Comparison of ENCODE assay signal across 17 mouse cellular contexts in the genomic region with DNA sequence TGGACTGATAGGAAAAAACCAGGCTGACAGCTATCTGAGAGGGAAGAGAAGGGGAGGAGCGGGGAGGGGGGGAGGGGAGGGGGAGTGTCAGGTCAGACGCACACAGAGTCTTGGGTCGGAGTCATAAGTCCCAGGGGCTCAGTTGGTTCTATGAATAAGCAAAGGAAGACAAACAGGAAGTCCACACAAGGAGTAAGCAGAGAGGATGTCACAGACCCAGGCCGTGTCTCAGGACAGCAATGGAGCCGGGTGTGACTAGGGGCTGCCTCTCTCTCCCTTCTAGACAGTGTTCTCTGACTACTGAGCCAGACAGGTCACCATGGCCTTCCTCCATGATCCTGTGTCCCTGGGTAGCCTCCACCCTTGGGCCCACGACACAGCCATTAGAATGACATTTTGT. TPM values are rescaled to one million over a fixed set of nuclear protein-coding genes. Genes with fewer than 3 reads are reported as not detected.
A peak's percentile ranks its signal among the peaks of the same experiment; 100 is the strongest.
DNase-seq lines count a peak whose midpoint lies in the region; ATAC-seq and TF ChIP-seq lines count a peak whose summit lies in the region.
"Had no signal": no experiment of that assay in that cellular context is flagged by ENCODE, and none has a peak within 500 bp of the region (broad histone marks: within the 10 kb centered on the region; RNA-seq: fewer than 3 reads in every experiment).

No protein-coding gene starts in this region.

- no peaks in the 10 kb centered on the region for H3K9me3 ChIP-seq in lung, postnatal 0 days (ENCODE audit: low read length)
- H3K9me3 ChIP-seq: embryonic facial prominence, embryonic 12.5 days; hindbrain, embryonic 15.5 days; liver, embryonic 15.5 days; midbrain, embryonic 13.5 days had no signal

- peak overlapping the region; percentile 64; the same call in 1 of the 2 replicates for H3K27ac ChIP-seq in lung, postnatal 0 days (ENCODE audit: low read length)
- H3K27ac ChIP-seq in bone marrow macrophage, adult 2 months (ENCODE audit: insufficient read depth, low read depth, low read length), result peak overlapping the region; percentile 95
- peak overlapping the region; percentile 93 for H3K27ac ChIP-seq in small intestine, adult 2 months (ENCODE audit: insufficient read depth, low read depth, low read length)
- H3K27ac ChIP-seq: embryonic facial prominence, embryonic 12.5 days; hindbrain, embryonic 15.5 days; liver, embryonic 15.5 days; midbrain, embryonic 13.5 days had no signal

- TF ChIP-seq EP300 in lung, postnatal 0 days (IDR thresholded peaks at IDR 0.05), result no peak

- intact Hi-C loops in left cerebral cortex, postnatal 10 days (cut with DNase I), result loop anchor here (5.0 kb wide), 1 partner anchor 186 kb away; no protein-coding TSS in a partner anchor

- H3K4me1 ChIP-seq in lung, postnatal 0 days (ENCODE audit: insufficient read depth, low read depth, low read length), result no peaks in the 10 kb centered on the region
- H3K4me1 ChIP-seq in bone marrow macrophage, adult 2 months (ENCODE audit: control insufficient read depth, insufficient read depth, low read length), result peaks cover 14% of the 10 kb centered on the region
- peaks cover 11% of the 10 kb centered on the region for H3K4me1 ChIP-seq in small intestine, adult 2 months (ENCODE audit: control insufficient read depth, insufficient read depth, insufficient read length, low read length)
- H3K4me1 ChIP-seq: embryonic facial prominence, embryonic 12.5 days; hindbrain, embryonic 15.5 days; liver, embryonic 15.5 days; midbrain, embryonic 13.5 days had no signal

- no peak overlapping the region for H3K4me2 ChIP-seq in lung, postnatal 0 days (replicated peaks; ENCODE audit: low read depth, low read length)
- H3K4me2 ChIP-seq: embryonic facial prominence, embryonic 12.5 days; hindbrain, embryonic 15.5 days; liver, embryonic 15.5 days; midbrain, embryonic 13.5 days had no signal

- DNase-seq in kidney, adult 9 months, result peak; percentile 13
- DNase-seq in kidney, adult 11 months, result no peak
- DNase-seq in lung, postnatal 0 days (ENCODE audit: low spot score), result peak; percentile 49
- no peak for DNase-seq in lung, adult 18-20 months
- no peak for DNase-seq in left cerebral cortex, postnatal 10 days (ENCODE audit: extremely low spot score in 1 of 2, low spot score in 2 of 2)
- DNase-seq: adrenal gland, adult 8-10 months; cerebellum, adult 2 months; cerebellum, postnatal 25 days; forebrain, postnatal 0 days; heart, postnatal 4 days had no signal

- no peaks in the 10 kb centered on the region for H3K27me3 ChIP-seq in lung, postnatal 0 days (replicated peaks; ENCODE audit: insufficient read depth, low read length)
- H3K27me3 ChIP-seq in small intestine, adult 2 months (ENCODE audit: control insufficient read depth, insufficient read depth, low read length), result no peaks in the 10 kb centered on the region
- H3K27me3 ChIP-seq: embryonic facial prominence, embryonic 12.5 days; hindbrain, embryonic 15.5 days; liver, embryonic 15.5 days; midbrain, embryonic 13.5 days had no signal

- no peak for TF ChIP-seq POLR2A in bone marrow macrophage, adult 2 months (IDR thresholded peaks at IDR 0.05; ENCODE audit: borderline replicate concordance, low read depth, low read length)
- TF ChIP-seq POLR2A in small intestine, adult 2 months (IDR thresholded peaks at IDR 0.05; ENCODE audit: low read depth, low read length), result no peak

- H3K9ac ChIP-seq in lung, postnatal 0 days (replicated peaks; ENCODE audit: low read depth), result no peak overlapping the region
- H3K9ac ChIP-seq: embryonic facial prominence, embryonic 12.5 days; forebrain, postnatal 0 days; hindbrain, embryonic 15.5 days; liver, embryonic 15.5 days; midbrain, embryonic 13.5 days had no signal

- no peak overlapping the region for H3K4me3 ChIP-seq in lung, postnatal 0 days (ENCODE audit: low read depth, low read length)
- peak overlapping the region; percentile 33 for H3K4me3 ChIP-seq in bone marrow macrophage, adult 2 months (ENCODE audit: insufficient read depth, low read length)
- no peak overlapping the region for H3K4me3 ChIP-seq in small intestine, adult 2 months (ENCODE audit: low read depth, low read length)
- H3K4me3 ChIP-seq: embryonic facial prominence, embryonic 12.5 days; hindbrain, embryonic 15.5 days; liver, embryonic 15.5 days; midbrain, embryonic 13.5 days had no signal

- no peak for TF ChIP-seq CTCF in lung, postnatal 0 days (IDR thresholded peaks at IDR 0.05)
- no peak for TF ChIP-seq CTCF in bone marrow macrophage, adult 2 months (IDR thresholded peaks at IDR 0.05; ENCODE audit: low read depth, low read length)
- TF ChIP-seq CTCF in small intestine, adult 2 months (IDR thresholded peaks at IDR 0.05; ENCODE audit: extremely low read depth, insufficient read length, insufficient replicate concordance, low read depth, low read length), result no peak

- WGBS in lung, postnatal 0 days, result 59% methylated on average over 6 of the region's 6 CpGs
- WGBS in small intestine, adult 2 months, result 42% methylated on average over 6 of the region's 6 CpGs

- no peaks in the 10 kb centered on the region for H3K36me3 ChIP-seq in lung, postnatal 0 days (ENCODE audit: insufficient read depth, low read length)
- H3K36me3 ChIP-seq in small intestine, adult 2 months (ENCODE audit: control insufficient read depth, insufficient read depth, low read length), result no peaks in the 10 kb centered on the region
- H3K36me3 ChIP-seq: embryonic facial prominence, embryonic 12.5 days; liver, embryonic 15.5 days had no signal

- peak; percentile 66 for ATAC-seq in lung, postnatal 0 days
- ATAC-seq: activated CD4-positive, CD25-positive, alpha-beta regulatory T cell, adult 4 months; forebrain, postnatal 0 days; midbrain, embryonic 13.5 days had no signal

RNA-seq across cellular contexts. Expression of gene Pheta1, which starts 22.0 kb away (rescaled TPM):
- polyA plus RNA-seq in lung, postnatal 0 days (2015; fragmentation: Nextera tagmentation; extraction: Ambion mirVana), result 22.7 and 23.4 TPM in 2 replicates
- 6.5 and 6.6 TPM in 2 replicates for polyA plus RNA-seq in bone marrow macrophage, adult 2 months (2012; ENCODE audit: insufficient read depth, insufficient read length, missing spikeins)
- 98.0 and 283 TPM in 2 replicates for polyA plus RNA-seq in small intestine, adult 2 months (2012; rRNA removed)
- 10 to 100 TPM; 11.4 to 12.4 TPM for total RNA-seq in left cerebral cortex, postnatal 10 days (2021)

RNA-seq across cellular contexts. Expression of gene Sh2b3, which starts 33.4 kb away (rescaled TPM):
- polyA plus RNA-seq in lung, postnatal 0 days (2015; fragmentation: Nextera tagmentation; extraction: Ambion mirVana), result 24.4 and 26.2 TPM in 2 replicates
- polyA plus RNA-seq in bone marrow macrophage, adult 2 months (2012; ENCODE audit: insufficient read depth, insufficient read length, missing spikeins), result 69.5 and 77.5 TPM in 2 replicates
- polyA plus RNA-seq in small intestine, adult 2 months (2012; rRNA removed), result 62.5 and 88.1 TPM in 2 replicates
- 10 to 100 TPM; 17.1 to 17.3 TPM for total RNA-seq in left cerebral cortex, postnatal 10 days (2021)

Comparison
In these comparisons a context has a peak if more than half of its experiments do, and no peak if none do; other contexts are left out.
1. DNase-seq: peak in kidney, adult 9 months (single experiment) and lung, postnatal 0 days (single experiment); none in kidney, adult 11 months (single experiment), lung, adult 18-20 months (0 of 2) and left cerebral cortex, postnatal 10 days (0 of 2).
2. Peak in every context shown above with its lines, with median percentiles within 50 percentile points of each other: H3K27ac ChIP-seq.